Mouse (Mus musculus) thymus, adult 2 months (tissue): ENCODE results near the gene Gm9376. TPM values are rescaled to one million over a fixed set of nuclear protein-coding genes. Genes with fewer than 3 reads are reported as not detected.

ENCODE experiments used
- DNase-seq: peaks from one replicate; pipeline ENCODE4 v3.0.0; 2021
- H3K27ac ChIP-seq: fragments of 200-500 bp; 2 replicates; pipeline ENCODE4 v1.5.1; 2012; ENCODE audit warnings: low read length, control low read depth; ENCODE audit not compliant: control insufficient read depth, insufficient read depth
- H3K27me3 ChIP-seq: fragments of 200-500 bp; 2 replicates; pipeline ENCODE4 v1.6.1; 2012; ENCODE audit warnings: mild to moderate bottlenecking, low read length, moderate library complexity, mixed read lengths; ENCODE audit not compliant: control insufficient read depth, insufficient read depth
- H3K36me3 ChIP-seq: fragments of 200-500 bp; 2 replicates; pipeline ENCODE4 v1.6.1; 2012; ENCODE audit warnings: mild to moderate bottlenecking, low read length, moderate library complexity; ENCODE audit not compliant: control insufficient read depth, insufficient read depth
- H3K4me1 ChIP-seq: fragments of 200-500 bp; replicated peaks from 2 replicates; pipeline ENCODE4 v1.6.1; 2012; ENCODE audit warnings: low read length; ENCODE audit not compliant: control insufficient read depth, insufficient read depth
- H3K4me3 ChIP-seq: fragments of 200-500 bp; 2 replicates; pipeline ENCODE4 v1.5.1; 2012; ENCODE audit warnings: mild to moderate bottlenecking, low read length, control low read depth, moderate library complexity; ENCODE audit not compliant: control insufficient read depth, insufficient read depth
- CTCF ChIP-seq: fragments of 200-500 bp; IDR thresholded peaks from 2 replicates; pipeline ENCODE4 v1.5.1; 2012; ENCODE audit warnings: mild to moderate bottlenecking, control low read depth, low read length, moderate library complexity, borderline replicate concordance; ENCODE audit not compliant: control insufficient read depth, poor library complexity, insufficient read depth; ENCODE audit errors: extremely low read depth
- POLR2A ChIP-seq: fragments of 200-500 bp; IDR thresholded peaks from 2 replicates; pipeline ENCODE4 v1.6.1; 2012; ENCODE audit warnings: mild to moderate bottlenecking, low read length, control low read depth, moderate library complexity; ENCODE audit not compliant: control insufficient read depth, poor library complexity, insufficient read depth; ENCODE audit errors: extremely low read depth
- WGBS: fragments of 180-500 bp; shearing (Covaris S2); methylation state at CpG from one replicate; pipeline ENCODE4 v1.1.7; 2018; 5-methylcytosine and 5-hydroxymethylcytosine counted together
- polyA plus RNA-seq: library from polyadenylated mRNA; depleted of rRNA; stranded (reverse); fragments of >200 nt; gene quantifications from 2 replicates; pipeline ENCODE4 v1.2.3, GENCODE M21; 2012

The Gm9376 gene
- polyA plus RNA-seq, 1 experiment = not detected

DNA sequence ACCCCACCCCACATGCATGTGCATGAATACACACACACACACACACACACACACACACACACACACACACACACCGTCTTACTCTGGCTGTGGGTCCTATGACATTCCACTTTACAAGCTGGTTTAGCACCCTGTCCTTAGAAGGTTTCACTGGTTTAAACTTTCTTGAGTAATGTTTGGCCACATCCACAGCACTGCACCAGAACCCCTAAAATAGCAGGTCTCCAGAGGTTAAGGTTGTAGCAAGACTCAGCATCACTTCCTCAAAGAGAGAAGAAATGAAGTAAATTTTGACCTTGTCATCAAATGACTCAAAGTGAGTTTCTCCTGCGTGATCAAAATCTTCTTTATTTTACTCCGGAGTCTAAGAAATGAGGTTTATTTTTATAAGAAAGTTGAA is 15.5 kb downstream of the Gm9376 start:
- WGBS = 94% methylated on average over 3 of the region's 3 CpGs
- Histone ChIP-seq H3K4me3 (no peak overlapping the region), H3K36me3 (no peaks in the 10 kb centered on the region)

GRCm38 (mm10) chr14:118282917-118283316 is 16.2 kb downstream of the Gm9376 start:
- no peak for TF ChIP-seq POLR2A
- TF ChIP-seq CTCF = no peak
- Histone ChIP-seq H3K36me3 (no peaks in the 10 kb centered on the region), H3K27ac (no peak overlapping the region), H3K4me3 (no peak overlapping the region), H3K4me1 (no peaks in the 10 kb centered on the region), H3K27me3 (no peaks in the 10 kb centered on the region)
- DNase-seq = no peak
- 92% methylated on average over 14 of the region's 14 CpGs for WGBS

More for the DNA sequence above, 15.5 kb downstream of the Gm9376 start:
- no peaks in the 10 kb centered on the region for H3K4me1 ChIP-seq
- no peak for DNase-seq
- no peaks in the 10 kb centered on the region for H3K27me3 ChIP-seq
- TF ChIP-seq POLR2A (no peak), CTCF (no peak)
- H3K27ac ChIP-seq = no peak overlapping the region

DNA sequence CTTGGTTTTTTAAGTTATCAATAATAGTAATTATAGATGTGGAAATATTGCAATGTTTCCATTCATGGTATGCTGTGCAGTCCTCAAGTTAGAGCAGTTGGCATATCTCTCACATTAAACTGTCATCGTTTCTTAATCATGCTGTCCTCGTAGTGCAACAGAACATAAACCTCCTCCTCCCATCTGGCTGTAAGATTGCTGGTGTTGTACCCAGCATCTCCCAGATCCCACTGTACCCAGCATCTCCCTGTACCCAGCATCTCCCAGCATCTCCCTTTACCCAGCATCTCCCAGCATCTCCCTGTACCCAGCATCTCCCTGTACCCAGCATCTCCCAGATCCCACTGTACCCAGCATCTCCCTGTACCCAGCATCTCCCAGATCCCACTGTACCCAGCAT is 19.3 kb downstream of the Gm9376 start:
- DNase-seq = no peak
- 91% methylated on average over 2 of the region's 2 CpGs for WGBS
- Histone ChIP-seq H3K4me1 (no peaks in the 10 kb centered on the region), H3K4me3 (no peak overlapping the region), H3K36me3 (no peaks in the 10 kb centered on the region), H3K27me3 (no peaks in the 10 kb centered on the region), H3K27ac (no peak overlapping the region)
- TF ChIP-seq POLR2A = no peak
- no peak for TF ChIP-seq CTCF

DNA sequence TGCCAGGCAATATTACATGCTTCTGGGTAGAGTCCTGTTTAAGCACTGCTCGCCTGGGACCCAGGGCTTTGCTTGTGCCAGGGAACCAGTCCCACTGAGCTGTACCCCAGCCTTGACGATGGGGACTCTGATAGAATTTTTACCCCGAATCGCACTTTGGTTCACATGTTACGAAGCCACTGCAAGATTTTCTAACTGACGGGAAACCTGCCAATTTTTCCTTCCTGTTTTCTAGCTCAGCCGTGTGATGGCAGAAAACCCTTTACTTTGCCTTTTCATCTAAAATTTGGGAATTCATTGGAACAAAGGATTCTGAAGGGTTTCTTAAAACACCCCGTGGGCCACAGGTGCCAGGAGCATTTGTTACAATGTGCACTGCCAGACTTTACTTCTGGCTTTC is 22.4 kb downstream of the Gm9376 start:
- no peak for DNase-seq
- Histone ChIP-seq H3K27ac (no peak overlapping the region), H3K27me3 (no peaks in the 10 kb centered on the region), H3K4me3 (no peak overlapping the region), H3K4me1 (no peaks in the 10 kb centered on the region), H3K36me3 (no peaks in the 10 kb centered on the region)
- 50% methylated on average over 8 of the region's 8 CpGs for WGBS
- TF ChIP-seq POLR2A = no peak
- TF ChIP-seq CTCF = no peak

DNA sequence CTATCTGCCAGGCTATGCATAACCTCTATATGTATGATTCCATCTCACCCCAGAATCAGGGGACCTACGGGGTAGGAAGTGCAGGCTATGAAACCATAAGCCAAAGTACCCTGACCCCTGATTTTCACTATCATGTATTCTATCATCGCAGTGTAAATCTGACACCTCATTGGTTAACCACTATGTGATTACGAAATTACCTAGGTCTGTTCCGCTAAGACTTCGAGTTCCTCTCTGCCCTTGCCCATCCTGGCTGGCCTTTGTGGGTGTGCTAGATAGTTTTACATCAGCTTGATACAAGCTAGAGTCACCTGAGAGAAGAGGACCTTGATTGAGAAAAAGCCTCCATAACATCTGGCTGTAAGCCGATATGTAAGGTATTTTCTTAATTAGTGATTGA is 23.2 kb downstream of the Gm9376 start:
- no peak for DNase-seq

GRCm38 (mm10) chr14:118302606-118303005 is 35.8 kb downstream of the Gm9376 start:
- Histone ChIP-seq H3K27ac (no peak overlapping the region), H3K36me3 (no peaks in the 10 kb centered on the region), H3K4me3 (no peak overlapping the region), H3K27me3 (no peaks in the 10 kb centered on the region), H3K4me1 (no peaks in the 10 kb centered on the region)
- TF ChIP-seq CTCF (no peak), POLR2A (no peak)
- DNase-seq = no peak
- 91% methylated on average over 14 of the region's 14 CpGs for WGBS

More for the DNA sequence above, 23.2 kb downstream of the Gm9376 start:
- 88% methylated on average over 6 of the region's 6 CpGs for WGBS
- Histone ChIP-seq H3K27me3 (no peaks in the 10 kb centered on the region), H3K36me3 (no peaks in the 10 kb centered on the region), H3K4me3 (no peak overlapping the region), H3K4me1 (no peaks in the 10 kb centered on the region), H3K27ac (no peak overlapping the region)
- TF ChIP-seq CTCF = no peak
- TF ChIP-seq POLR2A = no peak

DNA sequence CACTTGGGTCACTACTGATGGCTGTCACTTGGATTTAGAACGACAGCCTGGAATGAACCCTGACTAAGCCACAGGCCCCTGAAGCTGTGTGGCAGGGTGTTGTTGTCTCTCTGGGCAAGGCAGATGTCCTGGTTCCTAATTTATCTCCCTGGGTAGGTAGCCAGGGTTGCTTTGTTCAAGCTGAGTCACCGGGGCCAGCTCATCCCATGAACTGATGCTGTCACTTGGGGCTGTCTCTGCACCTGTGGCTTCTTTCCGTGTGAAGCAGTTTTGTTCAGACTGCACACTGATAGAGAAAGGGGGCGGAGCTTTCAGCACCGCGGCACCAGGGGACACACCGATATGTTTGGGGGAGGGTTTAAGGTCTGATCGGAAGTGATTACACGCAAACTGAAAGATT is 37.8 kb downstream of the Gm9376 start:
- H3K27me3 ChIP-seq = no peaks in the 10 kb centered on the region
- no peaks in the 10 kb centered on the region for H3K4me1 ChIP-seq
- no peak overlapping the region for H3K4me3 ChIP-seq
- H3K27ac ChIP-seq = no peak overlapping the region
- no peak for DNase-seq
- H3K36me3 ChIP-seq = no peaks in the 10 kb centered on the region
- 80% methylated on average over 9 of the region's 9 CpGs for WGBS
- no peak for TF ChIP-seq CTCF
- TF ChIP-seq POLR2A = no peak
